Mouse (Mus musculus) kidney, adult 2 months (tissue): Measurements from ENCODE around the gene Icos. TPM values are rescaled to one million over a fixed set of nuclear protein-coding genes. Genes with fewer than 3 reads are reported as not detected.

Source experiments
- DNase-seq: peaks from one replicate; pipeline ENCODE4 v3.0.0; 2021
- H3K27ac ChIP-seq: fragments of 200-500 bp; 2 replicates; pipeline ENCODE4 v1.5.1; 2012; ENCODE audit warnings: low read depth, low read length, control low read depth, inconsistent platforms; ENCODE audit not compliant: insufficient read depth
- H3K27me3 ChIP-seq: fragments of 200-500 bp; replicated peaks from 2 replicates; pipeline ENCODE4 v1.6.1; 2012; ENCODE audit warnings: mild to moderate bottlenecking, moderate library complexity, low read length, inconsistent platforms; ENCODE audit not compliant: control insufficient read depth, insufficient read depth
- H3K36me3 ChIP-seq: fragments of 200-500 bp; 2 replicates; pipeline ENCODE4 v1.6.1; 2012; ENCODE audit warnings: mild to moderate bottlenecking, moderate library complexity, low read length, inconsistent platforms; ENCODE audit not compliant: control insufficient read depth, insufficient read depth
- H3K4me1 ChIP-seq: fragments of 200-500 bp; 2 replicates; pipeline ENCODE4 v1.6.1; 2011; ENCODE audit warnings: low read length; ENCODE audit not compliant: control insufficient read depth, insufficient read depth
- H3K4me3 ChIP-seq: fragments of 200-500 bp; 2 replicates; pipeline ENCODE4 v1.5.1; 2011; ENCODE audit warnings: mild to moderate bottlenecking, low read depth, low read length, control low read depth; ENCODE audit not compliant: insufficient read depth
- CTCF ChIP-seq: fragments of 200-500 bp; conservative IDR thresholded peaks from 2 replicates; pipeline ENCODE4 v1.5.1; 2011; ENCODE audit warnings: low read depth, mild to moderate bottlenecking, control low read depth, low read length, moderate library complexity, mixed read lengths; ENCODE audit not compliant: insufficient read depth, insufficient read length
- POLR2A ChIP-seq: fragments of 200-500 bp; IDR thresholded peaks from one replicate; pipeline ENCODE4 v1.6.1; 2011; ENCODE audit warnings: low read depth, low read length, control low read depth
- WGBS: fragments of 180-500 bp; shearing (Covaris S2); methylation state at CpG from one replicate; pipeline ENCODE4 v1.1.7; 2018; 5-methylcytosine and 5-hydroxymethylcytosine counted together
- polyA plus RNA-seq: library from polyadenylated mRNA; depleted of rRNA; stranded (reverse); fragments of >200 nt; gene quantifications from 2 replicates; pipeline ENCODE4 v1.2.3, GENCODE M21; 2012

Gene Icos
- polyA plus RNA-seq, 1 experiment: 0.39 TPM

- 19% methylated on average over 4 of the region's 4 CpGs for WGBS
- H3K27me3 ChIP-seq: no peaks in the 10 kb centered on the region
- H3K36me3 ChIP-seq: no peaks in the 10 kb centered on the region
- no peaks in the 10 kb centered on the region for H3K4me1 ChIP-seq
- H3K27ac ChIP-seq: no peak overlapping the region
- H3K4me3 ChIP-seq: no peak overlapping the region
- peak; percentile 63 for DNase-seq
- TF ChIP-seq CTCF (peak; percentile 50), POLR2A (no peak)
Observed at GRCm38 (mm10) chr1:60961080-60961479, 16.6 kb upstream of the Icos start.

- Histone ChIP-seq H3K36me3 (no peaks in the 10 kb centered on the region), H3K27ac (no peak overlapping the region), H3K27me3 (no peaks in the 10 kb centered on the region), H3K4me3 (no peak overlapping the region), H3K4me1 (no peaks in the 10 kb centered on the region)
- 96% methylated on average over 4 of the region's 4 CpGs for WGBS
- no peak for DNase-seq
- no peak for TF ChIP-seq CTCF
- no peak for TF ChIP-seq POLR2A
Observed at GRCm38 (mm10) chr1:60962095-60962494, 15.6 kb upstream of the Icos start.

GRCm38 (mm10) chr1:60967521-60967920 lies 10.2 kb upstream of the Icos start:
- TF ChIP-seq CTCF (no peak), POLR2A (no peak)
- DNase-seq: no peak
- Histone ChIP-seq H3K27ac (no peak overlapping the region), H3K27me3 (no peaks in the 10 kb centered on the region), H3K4me1 (no peaks in the 10 kb centered on the region), H3K36me3 (no peaks in the 10 kb centered on the region), H3K4me3 (no peak overlapping the region)
- WGBS: 29% methylated on average over 2 of the region's 2 CpGs

- Histone ChIP-seq H3K4me1 (peaks cover 5% of the 10 kb centered on the region; the same call in 1 of the 2 replicates), H3K36me3 (no peaks in the 10 kb centered on the region), H3K27ac (no peak overlapping the region), H3K4me3 (no peak overlapping the region), H3K27me3 (no peaks in the 10 kb centered on the region)
- no peak for TF ChIP-seq CTCF
- 80% methylated on average over 1 of the region's 1 CpGs for WGBS
- no peak for DNase-seq
Observed at GRCm38 (mm10) chr1:60970846-60971245, 6.9 kb upstream of the Icos start.

GRCm38 (mm10) chr1:60974221-60974620 lies 3.5 kb upstream of the Icos start:
- 87% methylated on average over 3 of the region's 3 CpGs for WGBS
- H3K36me3 ChIP-seq: no peaks in the 10 kb centered on the region
- H3K4me3 ChIP-seq: no peak overlapping the region
- H3K4me1 ChIP-seq: peaks cover 10% of the 10 kb centered on the region; the same call in 1 of the 2 replicates
- DNase-seq: no peak
- no peaks in the 10 kb centered on the region for H3K27me3 ChIP-seq
- TF ChIP-seq CTCF (no peak), POLR2A (no peak)
- no peak overlapping the region for H3K27ac ChIP-seq

GRCm38 (mm10) chr1:60975646-60976294 lies 2.0 kb upstream of the Icos start:
- no peak overlapping the region for H3K4me3 ChIP-seq
- H3K27ac ChIP-seq: no peak overlapping the region
- no peak for TF ChIP-seq POLR2A
- TF ChIP-seq CTCF: no peak
- no peaks in the 10 kb centered on the region for H3K27me3 ChIP-seq
- DNase-seq: peak; percentile 27
- H3K4me1 ChIP-seq: peaks cover 11% of the 10 kb centered on the region; the same call in 1 of the 2 replicates
- WGBS: 95% methylated on average over 5 of the region's 5 CpGs
- no peaks in the 10 kb centered on the region for H3K36me3 ChIP-seq

- no peaks in the 10 kb centered on the region; the same call in 1 of the 2 replicates for H3K27me3 ChIP-seq
- no peak overlapping the region for H3K4me3 ChIP-seq
- peak; percentile 74 for DNase-seq
- WGBS: 36% methylated on average over 7 of the region's 7 CpGs
- H3K36me3 ChIP-seq: no peaks in the 10 kb centered on the region
- H3K27ac ChIP-seq: no peak overlapping the region
- H3K4me1 ChIP-seq: peaks cover 11% of the 10 kb centered on the region; the same call in 1 of the 2 replicates
- TF ChIP-seq POLR2A: no peak
Observed at GRCm38 (mm10) chr1:60979126-60979842, 1.6 kb downstream of the Icos start.
